Mouse (Mus musculus) spleen, adult 2 months (tissue): Measurements from ENCODE around the gene Zfp120.

Source experiments
- CTCF ChIP-seq: fragments of 200-500 bp; IDR thresholded peaks from 2 replicates; pipeline ENCODE4 v1.5.1; 2011; ENCODE audit warnings: mild to moderate bottlenecking, inconsistent platforms; ENCODE audit not compliant: insufficient read depth, insufficient read length, insufficient replicate concordance; ENCODE audit errors: extremely low read depth
- POLR2A ChIP-seq: fragments of 200-500 bp; IDR thresholded peaks from 2 replicates; pipeline ENCODE4 v1.6.1; 2011; ENCODE audit warnings: low read depth, low read length, inconsistent platforms

DNA sequence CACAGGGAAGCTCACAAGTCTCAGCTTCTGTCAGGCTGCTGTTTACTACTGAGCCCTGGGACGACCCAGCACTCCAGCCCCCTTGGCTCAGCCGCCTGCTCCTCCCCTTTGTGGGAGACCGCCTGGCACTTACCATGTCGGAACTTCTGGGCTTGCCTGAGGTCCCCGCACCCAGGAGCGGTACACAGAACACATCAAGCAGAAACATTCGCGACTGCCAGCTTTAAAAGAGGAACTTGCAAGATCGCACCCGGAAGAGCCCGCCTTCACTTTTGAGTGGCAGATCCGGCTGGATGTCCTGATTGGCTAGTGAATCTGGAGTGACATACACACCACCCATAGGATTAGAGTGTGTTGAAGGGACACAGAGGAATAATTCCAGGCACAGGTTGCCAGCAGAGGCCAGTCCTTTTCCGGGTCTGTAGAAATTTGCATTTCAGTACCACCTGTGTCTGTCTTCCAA, at the start of gene Zfp120:
- TF ChIP-seq CTCF, result no peak
- peak; percentile 63 for TF ChIP-seq POLR2A
